Mouse (Mus musculus): ENCODE measurements at regions not wholly inside any gene's neighbourhood (a gene's known extent, or its start where the extent isn't known, plus 50 kb on each side); places are given as distances from the start of the nearest gene placed in this dataset.

DNA sequence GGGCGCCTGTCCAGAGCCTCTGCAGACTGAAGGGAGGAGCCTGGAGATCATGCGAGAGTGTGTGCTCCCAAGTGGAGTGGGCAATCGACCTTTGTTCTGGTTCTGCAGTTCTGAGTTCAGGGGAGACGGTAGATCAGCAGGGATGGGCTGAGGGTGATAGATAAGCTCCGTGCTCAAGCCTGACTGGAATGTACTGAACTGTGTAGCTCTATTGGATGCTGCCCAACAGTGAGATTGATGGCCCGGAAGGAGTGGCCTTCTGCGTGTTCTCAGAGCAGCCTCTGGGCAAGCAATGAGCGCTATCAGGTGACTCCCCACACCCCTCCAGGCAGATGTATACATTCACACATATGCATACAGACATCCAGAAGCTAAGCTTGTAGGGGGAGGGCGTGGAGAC is 209.1 kb upstream of the Pkn2 start:
- Histone ChIP-seq H3K36me3 (ENCODE audit: control insufficient read depth, insufficient read depth, low read length) (no peaks in the 10 kb centered on the region), H3K27me3 (ENCODE audit: control insufficient read depth, insufficient read depth, low read length) (no peaks in the 10 kb centered on the region), H3K9ac (ENCODE audit: low read depth, low read length) (no peak overlapping the region), H3K79me2 (ENCODE audit: control insufficient read depth, insufficient read depth, low read length) (no peaks in the 10 kb centered on the region), H3K27ac (replicated peaks; ENCODE audit: insufficient read depth, low read depth, low read length) (no peak overlapping the region), H3K4me3 (ENCODE audit: insufficient read depth, low read depth, low read length) (no peak overlapping the region), H3K4me1 (ENCODE audit: control insufficient read depth, insufficient read depth, low read length) (no peaks in the 10 kb centered on the region)
- 41% methylated on average over 9 of the region's 9 CpGs for WGBS
- no peak for DNase-seq (ENCODE audit: extremely low read depth, low read depth, low spot score)
- no peak for TF ChIP-seq CTCF (IDR thresholded peaks at IDR 0.05; ENCODE audit: low read depth, low read length)
- no peak for TF ChIP-seq POLR2A (IDR thresholded peaks at IDR 0.05; ENCODE audit: extremely low read depth, insufficient read depth, low read length)

DNA sequence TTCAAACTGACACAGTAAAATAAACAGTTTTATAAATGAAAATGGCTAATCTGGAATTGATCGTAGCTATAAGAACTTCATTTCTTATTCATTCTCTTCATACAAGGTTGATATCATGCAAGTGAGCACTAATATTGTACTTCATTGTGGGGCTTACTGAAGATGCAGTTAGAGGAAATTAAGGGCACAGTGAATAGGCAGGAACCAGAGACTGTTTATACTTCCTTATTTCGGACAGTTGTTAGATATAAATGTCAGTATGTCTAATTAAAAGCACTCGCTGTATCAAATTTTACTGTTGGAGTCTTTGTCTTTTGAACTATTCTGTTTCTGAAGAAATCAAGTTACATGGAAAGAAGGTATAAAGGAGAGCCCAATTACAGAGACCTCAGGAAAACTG is 208.5 kb upstream of the Pkn2 start:
- Histone ChIP-seq H3K9ac (ENCODE audit: low read depth, low read length) (no peak overlapping the region), H3K79me2 (ENCODE audit: control insufficient read depth, insufficient read depth, low read length) (no peaks in the 10 kb centered on the region), H3K36me3 (ENCODE audit: control insufficient read depth, insufficient read depth, low read length) (no peaks in the 10 kb centered on the region), H3K4me3 (ENCODE audit: insufficient read depth, low read depth, low read length) (no peak overlapping the region), H3K27ac (replicated peaks; ENCODE audit: insufficient read depth, low read depth, low read length) (no peak overlapping the region), H3K4me1 (ENCODE audit: control insufficient read depth, insufficient read depth, low read length) (no peaks in the 10 kb centered on the region), H3K27me3 (ENCODE audit: control insufficient read depth, insufficient read depth, low read length) (no peaks in the 10 kb centered on the region)
- TF ChIP-seq POLR2A (IDR thresholded peaks at IDR 0.05; ENCODE audit: extremely low read depth, insufficient read depth, low read length): no peak
- no peak for TF ChIP-seq CTCF (IDR thresholded peaks at IDR 0.05; ENCODE audit: low read depth, low read length)
- no peak for DNase-seq (ENCODE audit: extremely low read depth, low read depth, low spot score)
- WGBS: 82% methylated on average over 3 of the region's 3 CpGs

DNA sequence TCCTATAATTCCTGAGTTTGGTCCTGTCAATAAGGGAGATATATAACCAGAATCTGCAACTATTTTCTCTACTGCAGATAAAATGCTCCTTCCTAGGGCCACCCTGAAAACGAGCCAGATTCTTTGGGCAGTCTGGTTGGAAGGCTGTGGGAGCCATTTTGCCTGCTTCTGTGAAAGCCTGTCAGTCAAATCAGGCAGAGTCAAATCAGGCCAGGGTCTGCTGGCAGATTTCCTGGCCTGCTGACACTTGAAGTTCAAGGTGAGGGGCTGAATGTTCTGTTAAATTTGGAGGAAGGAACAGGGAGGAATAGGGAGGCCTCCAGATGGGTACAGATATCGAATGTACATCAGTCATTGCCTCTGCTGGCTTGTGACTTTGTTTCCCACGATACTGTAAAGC is 206.0 kb upstream of the Pkn2 start:
- no peak for DNase-seq (ENCODE audit: extremely low read depth, low read depth, low spot score)
- H3K79me2 ChIP-seq (ENCODE audit: control insufficient read depth, insufficient read depth, low read length): no peaks in the 10 kb centered on the region
- no peak overlapping the region for H3K27ac ChIP-seq (replicated peaks; ENCODE audit: insufficient read depth, low read depth, low read length)
- 70% methylated on average over 3 of the region's 3 CpGs for WGBS
- no peak overlapping the region for H3K4me3 ChIP-seq (ENCODE audit: insufficient read depth, low read depth, low read length)
- no peak overlapping the region for H3K9ac ChIP-seq (ENCODE audit: low read depth, low read length)
- no peaks in the 10 kb centered on the region for H3K4me1 ChIP-seq (ENCODE audit: control insufficient read depth, insufficient read depth, low read length)
- no peak for TF ChIP-seq CTCF (IDR thresholded peaks at IDR 0.05; ENCODE audit: low read depth, low read length)
- no peak for TF ChIP-seq POLR2A (IDR thresholded peaks at IDR 0.05; ENCODE audit: extremely low read depth, insufficient read depth, low read length)
- H3K36me3 ChIP-seq (ENCODE audit: control insufficient read depth, insufficient read depth, low read length): no peaks in the 10 kb centered on the region
- H3K27me3 ChIP-seq (ENCODE audit: control insufficient read depth, insufficient read depth, low read length): no peaks in the 10 kb centered on the region

DNA sequence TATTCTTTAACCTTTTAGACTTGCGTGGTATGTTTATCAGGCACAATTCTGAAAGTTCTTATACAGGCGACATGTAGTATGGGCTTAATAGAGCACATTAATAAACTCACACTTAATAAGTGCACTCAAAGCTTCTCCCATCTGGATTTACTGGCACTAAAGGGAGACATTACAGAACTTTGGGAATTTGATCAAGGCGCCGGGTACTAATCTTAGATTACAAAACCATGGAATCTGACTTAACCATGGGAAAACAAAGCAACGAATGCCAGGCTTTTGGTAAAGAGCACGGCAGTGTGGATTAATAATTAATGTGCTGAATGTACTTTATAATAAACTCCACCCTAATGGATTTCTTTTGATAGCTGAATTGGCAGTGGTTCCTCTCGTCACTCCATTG is 196.5 kb upstream of the Pkn2 start:
- no peak for TF ChIP-seq CTCF (IDR thresholded peaks at IDR 0.05; ENCODE audit: low read depth, low read length)
- TF ChIP-seq POLR2A (IDR thresholded peaks at IDR 0.05; ENCODE audit: extremely low read depth, insufficient read depth, low read length): no peak
- DNase-seq (ENCODE audit: extremely low read depth, low read depth, low spot score): peak; percentile 73
- 62% methylated on average over 7 of the region's 7 CpGs for WGBS
- H3K27ac ChIP-seq (replicated peaks; ENCODE audit: insufficient read depth, low read depth, low read length): no peak overlapping the region
- H3K9ac ChIP-seq (ENCODE audit: low read depth, low read length): no peak overlapping the region
- H3K27me3 ChIP-seq (ENCODE audit: control insufficient read depth, insufficient read depth, low read length): no peaks in the 10 kb centered on the region
- no peak overlapping the region for H3K4me3 ChIP-seq (ENCODE audit: insufficient read depth, low read depth, low read length)
- H3K79me2 ChIP-seq (ENCODE audit: control insufficient read depth, insufficient read depth, low read length): no peaks in the 10 kb centered on the region
- no peaks in the 10 kb centered on the region for H3K36me3 ChIP-seq (ENCODE audit: control insufficient read depth, insufficient read depth, low read length)
- no peaks in the 10 kb centered on the region for H3K4me1 ChIP-seq (ENCODE audit: control insufficient read depth, insufficient read depth, low read length)

DNA sequence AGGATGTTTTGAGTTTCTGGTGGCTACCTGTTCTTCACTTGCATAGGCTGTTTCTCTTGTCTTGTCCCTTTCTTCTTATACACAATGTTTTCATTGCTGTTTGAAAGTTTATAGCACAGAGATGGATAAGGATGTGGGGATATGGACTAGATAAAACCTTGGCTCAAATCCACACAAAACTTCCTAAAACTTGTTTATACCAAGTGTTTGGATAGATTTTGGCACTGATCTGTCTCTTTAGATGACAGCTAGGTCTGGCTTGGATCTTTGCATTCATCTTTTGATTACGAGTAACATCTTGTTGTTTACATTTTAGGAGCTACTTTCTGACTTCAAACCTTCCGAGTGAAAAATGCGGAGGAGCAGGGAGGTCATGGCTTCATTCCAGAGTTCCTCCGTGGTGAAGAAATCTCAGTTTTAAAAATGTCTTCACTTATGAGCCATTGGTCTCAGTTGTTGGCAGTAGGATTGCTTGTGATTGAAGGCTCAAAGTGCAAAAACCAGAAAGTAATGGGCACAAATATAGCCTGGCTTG is 190.1 kb upstream of the Pkn2 start:
- Histone ChIP-seq H3K27me3 (ENCODE audit: control insufficient read depth, insufficient read depth, low read length) (no peaks in the 10 kb centered on the region), H3K36me3 (ENCODE audit: control insufficient read depth, insufficient read depth, low read length) (no peaks in the 10 kb centered on the region), H3K4me1 (ENCODE audit: control insufficient read depth, insufficient read depth, low read length) (no peaks in the 10 kb centered on the region), H3K4me3 (ENCODE audit: insufficient read depth, low read depth, low read length) (no peak overlapping the region), H3K79me2 (ENCODE audit: control insufficient read depth, insufficient read depth, low read length) (no peaks in the 10 kb centered on the region), H3K9ac (ENCODE audit: low read depth, low read length) (no peak overlapping the region), H3K27ac (replicated peaks; ENCODE audit: insufficient read depth, low read depth, low read length) (no peak overlapping the region)
- TF ChIP-seq POLR2A (IDR thresholded peaks at IDR 0.05; ENCODE audit: extremely low read depth, insufficient read depth, low read length) (no peak), CTCF (IDR thresholded peaks at IDR 0.05; ENCODE audit: low read depth, low read length) (no peak)
- 73% methylated on average over 4 of the region's 4 CpGs for WGBS
- DNase-seq (ENCODE audit: extremely low read depth, low read depth, low spot score): no peak

DNA sequence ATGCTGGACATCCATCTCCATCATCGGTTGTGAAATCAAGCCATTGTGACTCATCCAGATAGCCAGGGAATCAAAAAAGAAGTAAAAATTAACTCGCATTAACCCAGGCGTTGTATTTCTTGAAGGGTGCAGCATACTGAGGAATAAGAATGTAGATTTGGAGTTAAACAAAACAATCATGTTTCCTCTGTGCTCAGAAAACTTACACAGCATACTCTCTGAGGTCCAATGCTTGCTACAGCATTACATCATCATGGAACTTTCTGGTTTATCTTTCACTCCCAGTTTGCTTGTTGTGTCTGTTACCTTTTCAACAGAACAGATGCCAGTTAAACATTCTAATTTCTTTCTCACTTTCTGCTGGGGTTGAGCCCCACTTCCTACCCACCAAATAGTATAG is 173.1 kb upstream of the Pkn2 start:
- Histone ChIP-seq H3K9ac (ENCODE audit: low read depth, low read length) (no peak overlapping the region), H3K4me3 (ENCODE audit: insufficient read depth, low read depth, low read length) (no peak overlapping the region), H3K27me3 (ENCODE audit: control insufficient read depth, insufficient read depth, low read length) (no peaks in the 10 kb centered on the region), H3K79me2 (ENCODE audit: control insufficient read depth, insufficient read depth, low read length) (no peaks in the 10 kb centered on the region), H3K36me3 (ENCODE audit: control insufficient read depth, insufficient read depth, low read length) (no peaks in the 10 kb centered on the region), H3K27ac (replicated peaks; ENCODE audit: insufficient read depth, low read depth, low read length) (no peak overlapping the region), H3K4me1 (ENCODE audit: control insufficient read depth, insufficient read depth, low read length) (no peaks in the 10 kb centered on the region)
- WGBS: 86% methylated on average over 3 of the region's 3 CpGs
- TF ChIP-seq CTCF (IDR thresholded peaks at IDR 0.05; ENCODE audit: low read depth, low read length): no peak
- TF ChIP-seq POLR2A (IDR thresholded peaks at IDR 0.05; ENCODE audit: extremely low read depth, insufficient read depth, low read length): no peak
- DNase-seq (ENCODE audit: extremely low read depth, low read depth, low spot score): no peak

Data from liver, adult 2 months (tissue).